Mouse (Mus musculus): ENCODE results near the gene Fam53b.

DNA sequence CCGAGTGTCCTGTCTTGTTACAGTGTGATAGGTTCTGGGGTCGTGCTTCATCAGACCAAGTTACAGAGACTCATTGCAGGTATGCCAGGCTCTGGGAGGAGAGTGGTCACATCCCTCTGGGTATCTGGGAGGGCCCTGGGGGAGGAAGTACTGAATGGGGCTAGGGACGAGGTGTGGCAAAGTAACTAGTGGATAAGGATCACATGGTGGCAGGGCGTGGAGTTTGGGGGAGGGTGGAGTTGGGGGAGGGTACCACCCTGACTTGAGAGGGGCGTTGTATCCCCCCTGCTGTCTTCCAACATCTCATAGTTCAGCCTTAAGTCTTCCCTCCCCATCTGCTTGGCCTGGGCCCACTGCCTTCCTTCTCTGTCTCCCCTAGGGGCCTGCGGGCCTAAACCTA lies 134.1 kb downstream of the Fam53b start:
- TF ChIP-seq CTCF (IDR thresholded peaks at IDR 0.05; ENCODE audit: low read depth) (no peak), EP300 (IDR thresholded peaks at IDR 0.05; ENCODE audit: low read depth) (no peak)

All from liver, embryonic 14.5 days (tissue).